Mouse (Mus musculus) kidney, postnatal 25 days (tissue): ENCODE measurements around the gene Srsf10.

Source experiments
- DNase-seq, 2 experiments: peaks; one replicate each; pipeline ENCODE4 v3.0.0; 2021; ENCODE audit warnings: mixed read lengths in 2 of 2

The Srsf10 gene

DNA sequence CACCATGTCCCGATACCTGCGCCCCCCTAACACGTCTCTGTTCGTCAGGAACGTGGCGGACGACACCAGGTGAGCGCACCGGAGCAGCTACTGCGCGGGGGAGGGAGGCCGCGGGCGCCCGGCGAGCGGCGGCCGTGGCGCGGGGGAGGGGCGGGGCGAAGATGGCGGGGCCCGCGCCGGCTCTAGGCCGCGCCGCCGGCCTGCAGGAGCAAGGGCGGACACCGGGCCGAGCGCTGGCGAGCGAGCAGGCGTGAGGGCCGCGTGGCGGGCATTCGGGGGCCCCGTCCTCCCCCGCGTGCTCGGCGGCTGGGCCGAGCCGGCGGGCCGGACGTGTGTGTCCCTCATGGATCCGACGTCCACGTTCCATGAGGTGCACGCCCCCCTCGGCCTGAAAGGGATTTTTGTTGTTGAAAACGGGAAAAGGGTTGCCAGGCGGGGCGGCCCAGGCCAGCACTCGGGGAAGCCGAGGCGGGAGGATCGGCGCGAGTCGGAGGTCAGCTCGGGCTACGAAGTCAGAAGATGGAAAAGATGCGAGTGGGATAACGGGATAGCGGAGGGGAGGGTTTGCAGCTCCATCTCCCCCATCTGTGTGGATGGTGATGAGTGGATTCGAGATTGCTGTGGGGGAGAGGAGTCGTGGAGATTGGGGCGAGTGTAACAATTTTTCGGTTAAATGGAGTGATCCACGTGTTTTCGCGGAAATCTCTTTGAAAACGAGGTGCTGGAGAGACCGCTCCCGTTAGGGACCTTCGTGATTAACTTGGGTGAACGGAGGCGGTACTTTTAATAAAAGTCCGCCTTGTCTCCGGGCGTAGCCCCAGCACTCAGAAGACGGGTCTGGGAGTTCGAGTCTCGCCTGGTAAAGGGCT is 910 bp downstream of the Srsf10 start:
- DNase-seq: peak; percentile 68 to 86

DNA sequence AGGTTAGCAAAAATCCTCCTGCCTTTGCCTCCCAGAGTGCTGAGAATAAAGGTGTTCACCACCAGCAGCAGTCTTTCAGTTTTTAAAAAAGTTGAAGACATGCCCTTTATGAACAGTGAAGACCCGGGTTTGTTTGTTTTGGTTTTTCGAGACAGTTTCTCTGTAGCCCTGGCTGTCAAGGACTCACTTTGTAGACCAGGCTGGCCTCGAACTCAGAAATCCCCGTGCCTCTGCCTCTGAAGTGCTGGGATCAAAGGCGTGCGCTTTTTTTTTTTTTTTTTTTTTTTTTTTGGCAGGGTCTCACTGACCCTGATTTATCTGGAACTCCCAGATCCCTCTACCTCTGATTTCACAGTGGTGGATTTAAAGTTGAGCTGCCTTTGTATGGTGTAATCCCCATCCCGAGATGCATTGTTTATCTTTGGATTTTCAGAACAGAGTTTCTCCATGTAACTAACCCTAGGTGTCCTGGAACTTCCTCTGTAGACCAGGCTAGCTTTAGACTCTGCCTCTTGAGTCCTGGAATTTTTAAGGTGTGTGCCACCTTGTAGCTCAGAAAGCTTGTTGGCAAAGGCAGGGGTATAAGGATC is 2.1 kb downstream of the Srsf10 start:
- no peak for DNase-seq

DNA sequence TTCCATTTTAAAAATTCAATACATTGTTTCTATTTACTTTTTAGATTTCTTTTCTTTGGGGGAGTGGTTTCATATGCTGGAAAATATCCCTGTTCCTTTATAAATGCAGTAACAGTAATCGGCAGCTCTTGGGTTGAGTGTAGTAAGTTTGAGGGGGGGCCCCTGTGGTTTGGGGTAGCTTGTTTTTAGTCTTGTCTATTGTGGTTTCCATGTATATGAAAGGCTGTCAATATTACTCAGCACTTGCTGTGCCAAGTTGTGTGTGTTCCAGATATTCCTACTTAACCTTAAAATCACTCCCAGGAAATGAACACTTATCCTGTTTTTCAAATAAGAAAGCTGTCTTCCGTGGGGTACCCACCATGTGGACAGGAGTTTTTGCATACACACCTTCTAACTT is 13.4 kb downstream of the Srsf10 start:
- DNase-seq: no peak

DNA sequence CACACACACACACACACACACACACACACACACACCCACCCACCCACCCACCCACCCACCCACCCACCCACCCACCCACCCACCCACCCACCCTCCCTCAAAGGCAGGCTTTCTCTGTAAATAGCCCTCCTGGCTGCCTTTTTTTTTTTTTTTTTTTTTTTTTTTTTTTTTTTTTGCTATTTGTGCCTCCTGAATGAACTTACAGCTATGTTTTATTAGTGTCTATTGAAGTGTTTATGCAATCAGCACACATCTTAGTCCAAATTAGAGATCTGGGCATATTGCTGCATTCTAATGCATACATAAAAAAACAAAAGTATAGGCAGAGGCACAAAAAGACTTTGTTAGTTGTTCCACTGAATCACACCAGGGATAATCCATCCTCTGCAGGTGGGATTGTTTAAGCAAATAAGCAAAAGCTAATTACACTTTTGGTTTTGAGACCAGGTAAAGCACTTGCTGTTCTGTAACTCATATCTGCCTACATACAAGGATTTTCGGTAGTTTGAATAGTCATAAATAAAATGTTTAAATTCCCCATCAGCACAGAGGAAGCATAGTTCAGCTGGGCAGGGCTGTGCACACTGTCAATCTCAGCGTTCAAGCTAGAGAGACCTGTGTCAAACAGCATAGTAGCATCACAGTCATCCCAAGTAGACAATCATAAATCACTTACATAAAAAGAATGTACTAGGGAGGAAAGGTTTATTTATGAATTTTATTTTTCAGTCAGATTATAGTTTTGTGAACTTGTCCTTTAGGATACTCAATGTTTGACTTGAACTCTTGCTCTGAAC is 14.9 kb downstream of the Srsf10 start:
- DNase-seq: no peak

GRCm38 (mm10) chr4:135872015-135872414 is 16.5 kb downstream of the Srsf10 start:
- DNase-seq: no peak

DNA sequence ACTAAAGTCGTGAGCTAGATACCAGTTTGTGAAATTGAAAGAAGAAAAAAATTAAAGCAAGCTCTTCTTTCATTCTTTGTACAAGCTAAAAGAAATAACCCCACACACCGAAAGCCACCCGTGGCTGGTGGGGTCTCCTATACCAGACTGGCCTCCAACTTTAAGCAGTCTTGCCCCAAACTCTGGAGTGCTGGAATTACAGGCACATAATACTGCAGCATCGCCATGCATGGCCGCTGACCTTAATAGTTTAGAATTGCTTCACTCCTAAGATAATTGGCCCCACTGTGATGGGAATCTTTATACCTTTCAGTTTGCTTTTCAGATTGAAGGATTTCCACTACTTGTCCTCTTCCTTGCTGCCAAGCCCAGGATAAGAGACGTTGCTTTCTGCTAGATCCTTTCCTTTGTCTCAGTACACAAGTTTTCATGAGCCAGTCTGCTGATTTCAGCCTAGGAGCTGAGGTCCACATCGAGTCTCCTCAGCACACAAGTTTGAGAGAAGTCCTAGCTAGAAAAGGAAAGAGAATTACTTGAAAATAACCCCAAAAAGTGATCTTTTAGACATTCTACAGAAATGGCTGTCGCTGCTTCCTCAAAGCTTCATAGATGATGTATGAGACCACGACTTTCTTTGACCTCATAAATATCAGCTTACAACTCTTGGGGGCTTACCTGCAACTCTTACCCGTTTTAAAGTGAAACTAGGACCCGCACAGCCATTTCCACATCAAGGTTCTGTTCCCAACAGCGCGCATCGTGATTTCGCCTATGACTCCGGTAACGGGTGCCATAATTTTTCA is 17.2 kb downstream of the Srsf10 start:
- no peak for DNase-seq

GRCm38 (mm10) chr4:135873526-135874202 is 18.1 kb downstream of the Srsf10 start, which contains the start of gene Pnrc2:
TSS of gene Pnrc2 (minus strand) at chr4:135873850.
- peak; percentile 90 to 98 for DNase-seq

GRCm38 (mm10) chr4:135874564-135875535 is 19.3 kb downstream of the Srsf10 start:
- no peak for DNase-seq

- no peak for DNase-seq
Measured at GRCm38 (mm10) chr4:135875546-135875945, 20.0 kb downstream of the Srsf10 start.

GRCm38 (mm10) chr4:135875991-135876582 is 20.5 kb downstream of the Srsf10 start:
- peak; percentile 74 to 78 for DNase-seq

DNA sequence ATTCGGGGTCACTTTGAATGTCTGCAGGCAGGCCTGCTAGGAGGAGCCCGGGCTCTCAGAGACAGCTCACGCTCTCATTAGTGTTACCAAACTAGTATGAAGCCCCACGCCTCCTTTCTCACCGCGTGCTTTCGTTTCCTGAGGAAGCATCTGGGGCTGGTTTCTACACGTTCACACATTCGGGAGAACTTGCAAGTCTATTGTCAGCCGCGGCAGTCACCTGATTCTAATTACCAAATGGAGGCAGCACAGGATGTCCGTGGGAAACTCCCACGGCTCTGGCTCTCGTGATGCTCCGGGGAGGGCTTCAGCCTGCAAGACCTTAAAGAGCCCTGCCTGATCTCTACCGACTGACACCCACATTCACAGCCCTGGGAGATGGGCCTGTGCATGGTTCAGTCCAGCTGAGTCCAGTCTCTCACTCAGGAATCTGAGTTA is 21.1 kb downstream of the Srsf10 start:
- peak; percentile 78 to 92 for DNase-seq

GRCm38 (mm10) chr4:135877742-135878141 is 22.2 kb downstream of the Srsf10 start:
- peak; percentile 57 to 71 for DNase-seq

DNA sequence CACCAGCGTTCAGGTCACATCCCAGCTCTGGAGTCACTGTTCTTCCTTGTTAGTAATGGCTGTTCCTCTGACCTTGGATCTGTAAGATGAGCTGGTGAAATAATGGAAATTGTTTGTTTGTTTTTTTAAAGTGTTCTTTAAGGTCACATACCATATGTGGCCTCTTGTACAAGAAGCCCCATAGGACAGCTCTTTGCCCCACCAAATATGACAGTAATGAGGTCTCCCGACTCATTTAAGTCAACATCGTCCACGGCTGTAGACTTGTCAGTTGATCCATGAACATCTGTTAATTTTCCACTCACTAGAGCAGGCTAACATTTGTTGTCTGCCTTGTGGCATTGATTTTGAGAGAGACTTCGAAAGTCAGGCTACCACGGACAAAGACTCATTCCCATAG is 23.5 kb downstream of the Srsf10 start:
- DNase-seq: no peak

GRCm38 (mm10) chr4:135880018-135880417 is 24.5 kb downstream of the Srsf10 start:
- no peak for DNase-seq

DNA sequence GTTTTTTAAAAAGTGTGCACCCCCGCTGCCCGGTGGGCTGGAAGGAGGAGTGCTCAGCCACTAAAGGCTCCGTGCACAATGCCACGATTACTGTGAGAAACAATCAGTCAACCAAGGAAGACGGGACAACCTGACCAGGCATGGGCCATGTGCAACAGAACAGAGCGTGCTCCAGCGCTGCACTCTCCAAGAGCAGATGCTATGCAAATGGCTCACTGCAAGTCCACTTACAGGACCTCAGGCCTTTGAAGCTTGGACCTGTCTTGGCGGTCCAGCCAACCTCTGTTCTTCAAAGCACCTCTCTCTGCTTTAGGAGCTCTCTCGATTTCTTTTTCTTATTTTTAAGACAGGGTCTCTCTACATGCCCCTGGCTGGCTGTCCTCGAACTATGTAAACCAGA is 25.0 kb downstream of the Srsf10 start:
- DNase-seq: no peak

DNA sequence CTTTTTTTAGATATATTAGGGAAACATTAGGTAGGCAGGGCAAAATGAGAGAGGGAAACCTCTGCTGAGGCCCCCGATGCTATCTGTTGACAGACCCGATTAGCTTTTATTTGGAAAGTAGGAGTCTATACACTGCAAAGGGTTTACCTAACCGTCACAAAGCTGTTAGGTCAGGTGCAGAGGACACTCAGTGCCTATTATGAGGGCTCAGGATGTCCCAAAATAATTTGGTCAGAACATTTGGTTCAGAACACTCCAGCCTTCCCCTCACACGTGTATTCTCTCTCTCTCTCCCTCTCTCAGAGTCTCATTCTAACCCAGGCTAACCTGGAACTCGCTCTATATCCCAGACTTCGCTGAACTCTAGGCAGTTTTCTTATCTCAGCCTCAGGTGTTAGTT is 26.5 kb downstream of the Srsf10 start:
- no peak for DNase-seq

GRCm38 (mm10) chr4:135883401-135883851 is 27.9 kb downstream of the Srsf10 start:
- DNase-seq: peak; percentile 32 to 51

GRCm38 (mm10) chr4:135883881-135884516 is 28.5 kb downstream of the Srsf10 start:
- no peak for DNase-seq

- DNase-seq: no peak
Measured at GRCm38 (mm10) chr4:135884531-135884930, 29.0 kb downstream of the Srsf10 start.

GRCm38 (mm10) chr4:135885676-135886075 is 30.1 kb downstream of the Srsf10 start:
- peak in 1 of 2 experiments; percentile 31 for DNase-seq
